Mouse (Mus musculus) heart, postnatal 10 days (tissue): Measurements from ENCODE around the gene Calm2. TPM values are rescaled to one million over a fixed set of nuclear protein-coding genes. Genes with fewer than 3 reads are reported as not detected.

Source experiments
- DNase-seq, 2 experiments: peaks; one replicate each; pipeline ENCODE4 v3.0.0; 2021
- intact Hi-C: fragments of 180-260 bp; cut with DNase I; formaldehyde crosslinking; loops from one replicate; pipeline ENCODE4 v1.15.1; 2025
- total RNA-seq, 2 experiments: library from RNA; stranded (reverse); gene quantifications; 2 replicates each; pipeline ENCODE4 v1.2.3; 2021

Gene Calm2
- 100 to 1,000 TPM; 247 to 257 TPM for total RNA-seq

- intact Hi-C loops = loop anchor here (1.0 to 5.0 kb wide), 3 partner anchors 83 to 132 kb away; no protein-coding TSS in a partner anchor
- DNase-seq = peak; percentile 98
Observed at GRCm38 (mm10) chr17:87446767-87447611, at the start of gene Calm2. Calm2 (minus strand) TSS chr17:87446935.

- intact Hi-C loops = no loop called here
- no peak for DNase-seq
Observed at GRCm38 (mm10) chr17:87495504-87495903, 48.8 kb upstream of the Calm2 start.

- no peak for DNase-seq
- intact Hi-C loops = no loop called here
Observed at GRCm38 (mm10) chr17:87494310-87494709, 47.6 kb upstream of the Calm2 start.

GRCm38 (mm10) chr17:87492286-87492685, 45.6 kb upstream of the Calm2 start:
- DNase-seq = no peak

GRCm38 (mm10) chr17:87490295-87490694, 43.6 kb upstream of the Calm2 start:
- peak in 1 of 2 experiments; percentile 48 for DNase-seq
- intact Hi-C loops = no loop called here

More at GRCm38 (mm10) chr17:87492286-87492685, 45.6 kb upstream of the Calm2 start:
- intact Hi-C loops = no loop called here

- no peak for DNase-seq
- intact Hi-C loops = no loop called here
Observed at GRCm38 (mm10) chr17:87485751-87486150, 39.0 kb upstream of the Calm2 start.

GRCm38 (mm10) chr17:87482867-87483266, 36.1 kb upstream of the Calm2 start:
- intact Hi-C loops = no loop called here
- no peak for DNase-seq

GRCm38 (mm10) chr17:87478569-87478968, 31.8 kb upstream of the Calm2 start:
- DNase-seq = peak in 1 of 2 experiments; percentile 45
- intact Hi-C loops = no loop called here

GRCm38 (mm10) chr17:87477611-87478010, 30.9 kb upstream of the Calm2 start:
- DNase-seq = no peak
- intact Hi-C loops = no loop called here

GRCm38 (mm10) chr17:87475356-87475755, 28.6 kb upstream of the Calm2 start:
- intact Hi-C loops = no loop called here
- no peak for DNase-seq

GRCm38 (mm10) chr17:87474501-87474795, 27.7 kb upstream of the Calm2 start:
- no peak for DNase-seq
- intact Hi-C loops = no loop called here

- intact Hi-C loops = no loop called here
- peak; percentile 30 to 70 for DNase-seq
Observed at GRCm38 (mm10) chr17:87473736-87474500, 27.2 kb upstream of the Calm2 start.

- intact Hi-C loops = no loop called here
- DNase-seq = no peak
Observed at GRCm38 (mm10) chr17:87473441-87473735, 26.7 kb upstream of the Calm2 start.

GRCm38 (mm10) chr17:87472879-87473278, 26.1 kb upstream of the Calm2 start:
- intact Hi-C loops = no loop called here

GRCm38 (mm10) chr17:87471661-87472060, 24.9 kb upstream of the Calm2 start:
- intact Hi-C loops = no loop called here

More at GRCm38 (mm10) chr17:87472879-87473278, 26.1 kb upstream of the Calm2 start:
- DNase-seq = no peak

GRCm38 (mm10) chr17:87470797-87471196, 24.1 kb upstream of the Calm2 start:
- intact Hi-C loops = no loop called here
- no peak for DNase-seq

More at GRCm38 (mm10) chr17:87471661-87472060, 24.9 kb upstream of the Calm2 start:
- DNase-seq = no peak

GRCm38 (mm10) chr17:87470282-87470681, 23.5 kb upstream of the Calm2 start:
- no peak for DNase-seq
- intact Hi-C loops = no loop called here

GRCm38 (mm10) chr17:87469428-87469827, 22.7 kb upstream of the Calm2 start:
- no peak for DNase-seq
- intact Hi-C loops = no loop called here

GRCm38 (mm10) chr17:87468616-87469015, 21.9 kb upstream of the Calm2 start:
- intact Hi-C loops = no loop called here
- DNase-seq = no peak

GRCm38 (mm10) chr17:87461499-87461896, 14.8 kb upstream of the Calm2 start:
- no peak for DNase-seq
- intact Hi-C loops = no loop called here

- no peak for DNase-seq
- intact Hi-C loops = no loop called here
Observed at GRCm38 (mm10) chr17:87460669-87461498, 14.1 kb upstream of the Calm2 start.
